ENCODE assay signal across 10 mouse cellular contexts in genomic region chr4:134784701-134785100, GRCm38 (mm10). TPM values are rescaled to one million over a fixed set of nuclear protein-coding genes. Genes with fewer than 3 reads are reported as not detected.
DNase-seq lines count a peak whose midpoint lies in the region; ATAC-seq and TF ChIP-seq lines count a peak whose summit lies in the region.
"Had no signal": no experiment of that assay in that cellular context is flagged by ENCODE, and none has a peak within 500 bp of the region (broad histone marks: within the 10 kb centered on the region; RNA-seq: fewer than 3 reads in every experiment).

No protein-coding gene starts in this region.

- H3K4me1 ChIP-seq in midbrain, embryonic 14.5 days (ENCODE audit: control insufficient read depth, insufficient read depth, low read length): no peaks in the 10 kb centered on the region
- H3K4me1 ChIP-seq in midbrain, embryonic 15.5 days: no peaks in the 10 kb centered on the region
- H3K4me1 ChIP-seq in small intestine, adult 2 months (ENCODE audit: control insufficient read depth, insufficient read depth, insufficient read length, low read length): peaks cover 6% of the 10 kb centered on the region

- DNase-seq in gastrocnemius, adult 2 months: no peak
- DNase-seq in gastrocnemius, postnatal 36 days: no peak
- DNase-seq in midbrain, embryonic 14.5 days: peak; percentile 68
- peak; percentile 53 for DNase-seq in embryo, embryonic 9.5 days (ENCODE audit: extremely low spot score)
- DNase-seq in T-cell, adult 2 months (ENCODE audit: low spot score): no peak
- no peak for DNase-seq in cerebellum, adult 18-20 months

- H3K27ac ChIP-seq in gastrocnemius, adult 2 months: no peak overlapping the region
- H3K27ac ChIP-seq in midbrain, embryonic 14.5 days (replicated peaks; ENCODE audit: low read depth, low read length): no peak overlapping the region
- H3K27ac ChIP-seq in midbrain, embryonic 15.5 days: no peak overlapping the region
- H3K27ac ChIP-seq in small intestine, adult 2 months (ENCODE audit: insufficient read depth, low read depth, low read length): no peak overlapping the region
- H3K27ac ChIP-seq: neural tube, embryonic 13.5 days had no signal

- no peak for ATAC-seq in midbrain, embryonic 14.5 days (ENCODE audit: low FRiP score, low TSS enrichment)
- ATAC-seq in midbrain, embryonic 15.5 days (replicated peaks): no peak
- ATAC-seq: activated CD4-positive, CD25-positive, alpha-beta regulatory T cell, adult 4 months had no signal

- H3K27me3 ChIP-seq in midbrain, embryonic 14.5 days (ENCODE audit: control insufficient read depth, insufficient read depth, low read length): no peaks in the 10 kb centered on the region
- no peaks in the 10 kb centered on the region for H3K27me3 ChIP-seq in midbrain, embryonic 15.5 days (replicated peaks)
- no peaks in the 10 kb centered on the region for H3K27me3 ChIP-seq in small intestine, adult 2 months (ENCODE audit: control insufficient read depth, insufficient read depth, low read length)
- H3K27me3 ChIP-seq: neural tube, embryonic 13.5 days had no signal

- H3K9me3 ChIP-seq in midbrain, embryonic 14.5 days (ENCODE audit: control insufficient read depth, low read length): no peaks in the 10 kb centered on the region
- H3K9me3 ChIP-seq in midbrain, embryonic 15.5 days: no peaks in the 10 kb centered on the region
- H3K9me3 ChIP-seq: neural tube, embryonic 13.5 days had no signal

- no peak for TF ChIP-seq POLR2A in small intestine, adult 2 months (IDR thresholded peaks at IDR 0.05; ENCODE audit: low read depth, low read length)

- no peak overlapping the region for H3K4me3 ChIP-seq in gastrocnemius, adult 2 months
- no peak overlapping the region for H3K4me3 ChIP-seq in midbrain, embryonic 14.5 days (replicated peaks; ENCODE audit: low read depth, low read length)
- no peak overlapping the region for H3K4me3 ChIP-seq in midbrain, embryonic 15.5 days
- H3K4me3 ChIP-seq in small intestine, adult 2 months (ENCODE audit: low read depth, low read length): no peak overlapping the region
- H3K4me3 ChIP-seq: neural tube, embryonic 13.5 days had no signal

- no peak overlapping the region for H3K9ac ChIP-seq in midbrain, embryonic 14.5 days (replicated peaks; ENCODE audit: low read length)
- H3K9ac ChIP-seq in midbrain, embryonic 15.5 days: no peak overlapping the region
- H3K9ac ChIP-seq: neural tube, embryonic 13.5 days had no signal

- intact Hi-C loops in gastrocnemius, adult 2 months (cut with DNase I): no loop called here
- intact Hi-C loops in gastrocnemius, postnatal 36 days (cut with DNase I): no loop called here

- no peaks in the 10 kb centered on the region for H3K36me3 ChIP-seq in midbrain, embryonic 14.5 days (ENCODE audit: control insufficient read depth, insufficient read depth, low read length)
- H3K36me3 ChIP-seq in midbrain, embryonic 15.5 days (replicated peaks): no peaks in the 10 kb centered on the region
- H3K36me3 ChIP-seq in small intestine, adult 2 months (ENCODE audit: control insufficient read depth, insufficient read depth, low read length): no peaks in the 10 kb centered on the region
- H3K36me3 ChIP-seq: neural tube, embryonic 13.5 days had no signal

- peak; percentile 45 for TF ChIP-seq CTCF in gastrocnemius, adult 2 months (IDR thresholded peaks at IDR 0.05)
- TF ChIP-seq CTCF in small intestine, adult 2 months (IDR thresholded peaks at IDR 0.05; ENCODE audit: extremely low read depth, insufficient read length, insufficient replicate concordance, low read depth, low read length): peak; percentile 51; the same call in 1 of the 2 replicates

- H3K4me2 ChIP-seq in midbrain, embryonic 14.5 days (ENCODE audit: low read length): no peak overlapping the region
- H3K4me2 ChIP-seq in midbrain, embryonic 15.5 days: no peak overlapping the region
- H3K4me2 ChIP-seq: neural tube, embryonic 13.5 days had no signal

- WGBS in midbrain, embryonic 14.5 days: 59% methylated on average over 5 of the region's 5 CpGs
- 51% methylated on average over 5 of the region's 5 CpGs for WGBS in midbrain, embryonic 15.5 days
- 67% methylated on average over 5 of the region's 5 CpGs for WGBS in small intestine, adult 2 months

RNA-seq across cellular contexts. Expression of gene Ldlrap1, which starts 16.9 kb away (rescaled TPM):
- total RNA-seq in gastrocnemius, adult 2 months (2021): 1 to 10 TPM; 5.7 to 6.6 TPM
- 1 to 10 TPM; 4.0 to 6.1 TPM for total RNA-seq in gastrocnemius, postnatal 36 days (2021)
- polyA plus RNA-seq in midbrain, embryonic 14.5 days (2014; fragmentation: Nextera tagmentation; extraction: Ambion mirVana): 0.69 and 1.9 TPM in 2 replicates
- polyA plus RNA-seq in midbrain, embryonic 15.5 days (2015; fragmentation: Nextera tagmentation; extraction: Ambion mirVana): 2.7 and 3.0 TPM in 2 replicates
- polyA plus RNA-seq in small intestine, adult 2 months (2012; rRNA removed): 10.8 and 11.2 TPM in 2 replicates

Comparison
In these comparisons a context has a peak if more than half of its experiments do, and no peak if none do; other contexts are left out.
1. DNase-seq: peak in midbrain, embryonic 14.5 days (single experiment) and embryo, embryonic 9.5 days (single experiment); none in gastrocnemius, adult 2 months (single experiment), gastrocnemius, postnatal 36 days (0 of 2), T-cell, adult 2 months (single experiment) and cerebellum, adult 18-20 months (0 of 2).